Mouse (Mus musculus) C2C12 (cell line): Measurements from ENCODE around the gene Hexim2. TPM values are rescaled to one million over a fixed set of nuclear protein-coding genes. Genes with fewer than 3 reads are reported as not detected.

Experiments used
- H3K27me3 ChIP-seq: one replicate; pipeline ENCODE4 v1.6.1; 2011; ENCODE audit not compliant: control insufficient read depth, insufficient read depth, insufficient read length
- H3K36me3 ChIP-seq: one replicate; pipeline ENCODE4 v1.6.1; 2011; ENCODE audit not compliant: control insufficient read depth, insufficient read depth
- H3K4me3 ChIP-seq: one replicate; pipeline ENCODE4 v1.5.1; 2011; ENCODE audit warnings: mild to moderate bottlenecking, control low read depth; ENCODE audit not compliant: poor library complexity, insufficient read depth, severe bottlenecking
- H3K79me2 ChIP-seq: one replicate; pipeline ENCODE4 v1.6.1; 2011; ENCODE audit not compliant: control insufficient read depth, insufficient read depth
- H3K79me3 ChIP-seq: one replicate; pipeline ENCODE4 v1.6.1; 2011; ENCODE audit warnings: low read depth, control low read depth
- H3ac ChIP-seq: one replicate; pipeline ENCODE3; 2011; ENCODE audit warnings: low read depth; ENCODE audit not compliant: control insufficient read depth, insufficient read length
- CEBPB ChIP-seq: IDR thresholded peaks from one replicate; pipeline ENCODE4 v1.6.1; 2011; ENCODE audit warnings: low read depth, mild to moderate bottlenecking, control low read depth, moderate library complexity
- CTCF ChIP-seq: IDR thresholded peaks from one replicate; pipeline ENCODE4 v1.5.1; 2011; ENCODE audit not compliant: control insufficient read depth, insufficient read depth, insufficient read length
- FOSL1 ChIP-seq: IDR thresholded peaks from one replicate; pipeline ENCODE4 v1.8.0; 2011; ENCODE audit warnings: mild to moderate bottlenecking, low read length; ENCODE audit not compliant: poor library complexity, insufficient read depth, severe bottlenecking
- MAX ChIP-seq: IDR thresholded peaks from one replicate; pipeline ENCODE4 v1.6.1; 2011; ENCODE audit warnings: mild to moderate bottlenecking, control low read depth
- MYOD1 ChIP-seq: IDR thresholded peaks from one replicate; pipeline ENCODE4 v1.6.1; 2011; ENCODE audit warnings: low read depth; ENCODE audit not compliant: control insufficient read depth, insufficient read length
- MYOG ChIP-seq: IDR thresholded peaks from one replicate; pipeline ENCODE4 v1.6.1; 2011; ENCODE audit not compliant: control insufficient read depth, insufficient read length; ENCODE audit errors: extremely low read depth
- USF1 ChIP-seq: IDR thresholded peaks from one replicate; pipeline ENCODE4 v1.6.1; 2011; ENCODE audit warnings: low read depth, mild to moderate bottlenecking, control low read depth, moderate library complexity
- polyA plus RNA-seq: library from polyadenylated mRNA; unstranded; fragments of >200 nt; fragmentation: generic; extraction: Trizol; gene quantifications from one replicate; pipeline ENCODE4 v1.2.1, GENCODE M21; 2012; ENCODE audit warnings: missing spikeins

Hexim2 gene
- polyA plus RNA-seq, 1 experiment: 3.4 TPM

DNA sequence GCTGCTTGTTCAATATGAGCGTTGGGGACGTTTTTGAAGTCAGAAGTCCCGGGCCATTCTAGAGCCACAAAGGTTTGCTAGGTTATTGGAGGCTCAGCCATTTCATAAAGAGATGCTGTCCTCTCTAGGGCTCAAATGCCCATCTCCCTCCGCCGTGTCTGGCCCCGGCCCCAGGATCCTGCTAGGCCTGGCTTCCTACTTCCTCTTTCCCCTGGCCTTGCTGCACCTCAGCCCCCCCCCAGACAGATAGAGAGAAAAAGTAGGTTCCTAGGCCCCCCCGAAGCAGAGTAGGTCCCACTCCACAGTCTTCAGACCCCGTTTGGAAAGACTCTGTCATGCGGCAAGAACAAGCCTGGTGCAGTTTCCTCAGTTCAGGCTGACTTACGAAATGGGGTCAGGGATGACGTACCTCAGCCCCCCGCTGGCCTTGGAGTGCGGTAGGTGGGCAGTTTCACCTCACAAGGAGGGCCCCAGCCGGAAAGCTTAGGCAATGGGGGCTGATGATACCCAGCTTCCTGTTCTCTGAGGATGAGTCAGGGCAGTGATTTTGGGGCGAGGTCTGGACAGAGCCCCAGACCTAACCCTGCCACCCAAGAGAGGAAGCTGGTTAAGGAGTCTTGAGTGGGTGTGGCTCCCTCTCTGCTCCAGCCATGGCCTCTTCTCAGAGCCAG, 45.7 kb downstream of the Hexim2 start:
- Histone ChIP-seq H3K27me3 (no peaks in the 10 kb centered on the region), H3K79me2 (peaks cover 8% of the 10 kb centered on the region), H3K4me3 (no peak overlapping the region), H3K79me3 (no peaks in the 10 kb centered on the region), H3ac (no peak overlapping the region), H3K36me3 (no peaks in the 10 kb centered on the region)
- TF ChIP-seq CTCF (no peak), MYOD1 (no peak), USF1 (no peak)

DNA sequence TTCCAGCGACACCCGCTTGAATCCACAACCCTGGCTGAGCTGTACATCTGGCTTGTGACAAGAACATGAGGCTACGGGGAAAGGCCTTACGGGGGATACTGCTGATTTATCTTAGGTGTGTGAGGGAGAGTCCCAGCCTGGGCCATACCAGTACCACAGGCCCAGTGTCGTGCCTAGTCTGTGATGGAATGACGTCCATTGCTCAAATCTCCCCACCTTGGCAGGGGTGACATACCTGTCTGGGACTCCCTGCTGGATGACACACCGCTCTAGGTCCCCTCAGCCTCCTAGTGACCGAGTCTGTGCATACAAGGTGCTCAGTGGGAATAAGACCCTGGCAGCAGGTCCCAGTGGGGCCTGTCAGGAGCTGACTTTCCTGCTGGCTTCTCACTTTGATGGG, 46.5 kb downstream of the Hexim2 start:
- Histone ChIP-seq H3ac (no peak overlapping the region), H3K79me2 (peaks cover 8% of the 10 kb centered on the region), H3K4me3 (no peak overlapping the region), H3K79me3 (no peaks in the 10 kb centered on the region), H3K36me3 (no peaks in the 10 kb centered on the region), H3K27me3 (no peaks in the 10 kb centered on the region)
- no peak for TF ChIP-seq FOSL1
- TF ChIP-seq CTCF: no peak
- TF ChIP-seq MAX: no peak
- no peak for TF ChIP-seq MYOG

DNA sequence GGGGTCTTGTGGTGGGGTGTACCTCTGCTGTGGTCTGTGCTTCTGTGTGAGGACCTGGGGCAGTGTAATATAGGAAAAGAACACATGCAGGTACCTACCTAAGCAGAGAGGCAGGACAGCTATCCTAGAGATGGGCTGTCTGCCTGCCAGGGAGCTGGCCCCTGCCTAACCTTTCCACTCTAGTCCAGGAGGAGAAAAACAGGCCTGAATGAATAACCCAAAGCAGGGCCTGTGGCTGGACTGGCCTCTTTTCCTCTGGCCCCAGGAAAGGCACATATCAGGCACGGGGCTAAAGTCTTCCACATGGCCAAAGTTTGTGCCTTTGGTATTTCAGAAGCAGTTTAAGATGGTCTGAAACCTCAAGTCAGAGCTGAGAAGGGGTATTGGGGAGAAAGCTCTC, 48.2 kb downstream of the Hexim2 start:
- no peaks in the 10 kb centered on the region for H3K79me3 ChIP-seq
- H3ac ChIP-seq: no peak overlapping the region
- no peaks in the 10 kb centered on the region for H3K36me3 ChIP-seq
- peaks cover 8% of the 10 kb centered on the region for H3K79me2 ChIP-seq
- H3K27me3 ChIP-seq: no peaks in the 10 kb centered on the region
- H3K4me3 ChIP-seq: no peak overlapping the region
- TF ChIP-seq MYOD1 (no peak), CTCF (no peak), USF1 (no peak), FOSL1 (no peak), MYOG (no peak), CEBPB (no peak), MAX (no peak)

DNA sequence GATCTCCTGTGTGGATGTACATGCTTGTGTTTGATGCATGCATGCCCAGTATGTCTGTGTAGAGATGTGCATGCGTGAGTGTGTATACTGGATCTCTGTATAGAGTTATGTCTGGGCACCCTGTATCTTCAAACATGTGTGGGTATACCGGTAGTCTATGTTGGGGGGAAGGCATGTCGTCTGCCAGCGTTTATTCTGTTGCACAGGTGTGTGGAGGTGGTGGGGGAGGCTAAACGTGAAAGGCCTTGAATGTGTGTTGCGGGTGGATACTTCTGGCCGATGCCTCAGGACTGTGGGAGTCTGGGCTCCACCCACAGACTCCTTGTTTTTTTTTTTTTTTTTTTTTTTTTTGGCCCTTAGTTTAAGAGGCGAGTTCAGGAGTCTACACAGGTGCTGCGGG, 49.1 kb downstream of the Hexim2 start:
- Histone ChIP-seq H3K79me3 (no peaks in the 10 kb centered on the region), H3K79me2 (peaks cover 8% of the 10 kb centered on the region), H3ac (no peak overlapping the region), H3K4me3 (no peak overlapping the region), H3K27me3 (no peaks in the 10 kb centered on the region), H3K36me3 (no peaks in the 10 kb centered on the region)
- TF ChIP-seq FOSL1 (no peak), CTCF (no peak), CEBPB (no peak), MYOG (no peak), MYOD1 (no peak), USF1 (no peak), MAX (no peak)

DNA sequence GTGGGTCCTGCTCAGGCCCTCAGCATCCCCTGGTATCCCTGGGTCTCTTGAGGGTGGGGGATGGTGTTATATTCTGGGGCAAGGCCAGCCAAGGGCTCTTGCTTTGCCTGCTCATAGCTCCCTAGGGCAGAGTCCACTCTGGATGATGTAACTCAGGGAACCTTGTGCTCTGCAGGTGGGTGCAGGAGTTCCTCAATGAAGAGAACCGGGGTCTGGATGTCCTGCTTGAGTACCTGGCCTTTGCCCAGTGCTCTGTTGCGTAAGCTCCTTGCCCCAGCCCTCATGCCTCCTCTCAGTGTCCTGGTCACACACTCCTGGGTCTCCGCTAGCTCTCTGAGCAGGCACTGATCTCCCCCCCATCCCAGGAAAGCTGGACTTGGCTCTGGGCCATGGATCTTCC, 49.7 kb downstream of the Hexim2 start:
- H3K4me3 ChIP-seq: no peak overlapping the region
- no peaks in the 10 kb centered on the region for H3K79me3 ChIP-seq
- H3K36me3 ChIP-seq: no peaks in the 10 kb centered on the region
- TF ChIP-seq CEBPB (no peak), MAX (no peak), CTCF (no peak), MYOD1 (no peak), MYOG (no peak), FOSL1 (no peak), USF1 (no peak)
- H3K27me3 ChIP-seq: no peaks in the 10 kb centered on the region
- peaks cover 8% of the 10 kb centered on the region for H3K79me2 ChIP-seq
- no peak overlapping the region for H3ac ChIP-seq

DNA sequence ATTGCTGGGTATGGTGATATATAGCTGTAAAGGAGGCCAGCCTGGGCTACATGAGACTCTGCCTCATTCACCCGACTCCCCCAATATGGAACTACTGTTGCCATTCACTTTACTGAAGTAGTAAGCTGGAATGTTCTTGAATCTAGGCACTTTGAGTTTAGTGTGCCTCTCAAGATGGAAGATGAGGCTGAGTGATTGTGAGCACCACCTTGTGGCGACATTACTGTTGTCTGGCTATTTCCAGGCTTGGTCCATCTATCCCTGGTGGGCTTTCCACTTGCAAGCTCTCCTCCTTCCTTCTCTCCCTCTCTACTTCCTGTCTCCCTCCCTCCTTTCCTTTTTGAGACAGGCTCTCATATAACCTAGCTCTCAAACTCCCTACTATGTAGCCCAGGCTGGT, 52.7 kb downstream of the Hexim2 start:
- Histone ChIP-seq H3K79me2 (no peaks in the 10 kb centered on the region), H3K4me3 (no peak overlapping the region), H3ac (no peak overlapping the region), H3K79me3 (no peaks in the 10 kb centered on the region), H3K36me3 (no peaks in the 10 kb centered on the region), H3K27me3 (no peaks in the 10 kb centered on the region)
- TF ChIP-seq FOSL1 (no peak), MYOD1 (no peak), USF1 (no peak), MYOG (no peak), CEBPB (no peak), CTCF (no peak), MAX (no peak)

Other genes starting within 250 kb of the Hexim2 start
- 0.05 TPM for gene Fam187a, start 247.3 kb upstream of the Hexim2 start, polyA plus RNA-seq
- gene Gfap, start 231.5 kb upstream of the Hexim2 start, polyA plus RNA-seq: 0.02 TPM
- 44.9 TPM for gene Kif18b, start 207.3 kb upstream of the Hexim2 start, polyA plus RNA-seq
- 0.87 TPM for gene C1ql1, start 185.7 kb upstream of the Hexim2 start, polyA plus RNA-seq
- 64.9 TPM for gene Nmt1, start 104.2 kb upstream of the Hexim2 start, polyA plus RNA-seq
- 185 TPM for gene Dcakd, start 104.1 kb upstream of the Hexim2 start, polyA plus RNA-seq
- 27.6 TPM for gene Plcd3, start 30.8 kb upstream of the Hexim2 start, polyA plus RNA-seq
- gene Acbd4, start 30.7 kb upstream of the Hexim2 start, polyA plus RNA-seq: 23.0 TPM
- gene Hexim1, start 16.2 kb upstream of the Hexim2 start, polyA plus RNA-seq: 24.3 TPM
- 3.7 TPM for gene Fmnl1, start 38.7 kb downstream of the Hexim2 start, polyA plus RNA-seq
- 0.02 TPM for gene 1700023F06Rik, start 76.1 kb downstream of the Hexim2 start, polyA plus RNA-seq
- not detected for gene Spata32, start 86.0 kb downstream of the Hexim2 start, polyA plus RNA-seq
- 9.7 TPM for gene Map3k14, start 135.0 kb downstream of the Hexim2 start, polyA plus RNA-seq
- 0.19 TPM for gene Arhgap27, start 231.3 kb downstream of the Hexim2 start, polyA plus RNA-seq